Mouse (Mus musculus): ENCODE measurements at regions not wholly inside any gene's neighbourhood (a gene's known extent, or its start where the extent isn't known, plus 50 kb on each side); places are given as distances from the start of the nearest gene placed in this dataset.

GRCm38 (mm10) chr3:21218936-21219335, 852.0 kb upstream of the Agtr1b start:
- no peak for DNase-seq (ENCODE audit: low spot score in 2 of 2)

- no peak for DNase-seq (ENCODE audit: low spot score in 2 of 2)
Observed at GRCm38 (mm10) chr3:21241184-21241583, 835.3 kb upstream of the Tbl1xr1 start.

- no peak for DNase-seq (ENCODE audit: low spot score in 2 of 2)
Observed at GRCm38 (mm10) chr3:21256129-21256760, 820.2 kb upstream of the Tbl1xr1 start.

- no peak for DNase-seq (ENCODE audit: low spot score in 2 of 2)
Observed at GRCm38 (mm10) chr3:21263317-21263716, 813.1 kb upstream of the Tbl1xr1 start.

GRCm38 (mm10) chr3:21265491-21265890, 811.0 kb upstream of the Tbl1xr1 start:
- no peak for DNase-seq (ENCODE audit: low spot score in 2 of 2)

DNA sequence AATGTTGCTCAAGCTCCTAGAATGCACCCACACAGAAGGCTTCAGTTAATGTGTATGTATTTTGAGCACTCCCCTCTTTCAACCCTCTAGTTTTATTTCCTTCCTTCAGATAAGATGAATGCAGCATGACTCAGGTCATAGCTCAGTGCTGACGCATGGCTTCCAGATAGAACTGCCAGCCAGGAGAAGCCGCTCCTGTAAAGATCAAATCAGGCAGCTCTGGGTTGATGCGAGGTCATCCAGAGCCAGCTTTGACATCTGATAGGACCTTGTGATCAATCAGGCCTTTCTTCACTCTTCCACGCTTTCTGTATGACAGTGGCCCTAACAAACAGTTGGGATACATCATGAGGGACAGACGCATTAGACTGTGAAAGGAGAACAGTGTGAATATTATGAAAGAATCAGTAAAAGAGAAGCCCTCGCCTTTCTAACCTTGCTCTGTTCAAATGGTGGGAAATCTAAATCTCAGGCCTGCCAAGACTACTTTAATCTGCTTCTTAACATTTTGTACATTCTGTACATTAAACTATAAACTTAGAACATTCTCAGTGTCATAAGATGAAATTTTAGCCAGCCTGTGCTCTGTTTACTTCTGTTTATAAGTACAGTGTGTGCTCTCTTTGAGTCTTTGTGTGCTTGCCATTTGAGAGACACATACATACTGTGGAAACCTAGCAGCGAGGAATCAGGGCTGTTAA, 807.9 kb upstream of the Tbl1xr1 start:
- no peak for DNase-seq (ENCODE audit: low spot score in 2 of 2)

- DNase-seq (ENCODE audit: low spot score in 2 of 2) = no peak
Observed at GRCm38 (mm10) chr3:21269130-21269440, 807.4 kb upstream of the Tbl1xr1 start.

GRCm38 (mm10) chr3:21270788-21271187, 805.7 kb upstream of the Tbl1xr1 start:
- no peak for DNase-seq (ENCODE audit: low spot score in 2 of 2)

DNA sequence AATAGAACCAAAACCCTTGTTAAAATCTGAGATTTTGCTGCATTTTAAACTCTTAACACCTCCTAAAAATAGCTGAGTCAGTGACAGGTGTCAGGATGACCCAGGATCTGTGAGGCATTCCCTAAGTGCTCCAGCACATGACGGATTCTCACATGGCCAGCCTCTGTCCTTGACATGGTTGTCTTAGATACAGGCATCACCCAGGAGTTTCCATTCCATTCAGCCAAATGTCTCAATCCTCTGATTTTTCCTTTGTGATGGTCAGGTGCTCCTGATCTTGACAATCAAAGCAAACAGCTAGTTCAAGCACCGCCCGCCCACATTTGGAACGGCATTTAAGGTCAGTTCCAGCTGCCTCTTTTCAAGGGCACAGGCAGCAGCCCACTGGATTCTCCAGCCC, 804.2 kb upstream of the Tbl1xr1 start:
- DNase-seq (ENCODE audit: low spot score in 2 of 2) = no peak

GRCm38 (mm10) chr3:21292774-21293173, 783.7 kb upstream of the Tbl1xr1 start:
- DNase-seq (ENCODE audit: low spot score in 2 of 2) = no peak

DNA sequence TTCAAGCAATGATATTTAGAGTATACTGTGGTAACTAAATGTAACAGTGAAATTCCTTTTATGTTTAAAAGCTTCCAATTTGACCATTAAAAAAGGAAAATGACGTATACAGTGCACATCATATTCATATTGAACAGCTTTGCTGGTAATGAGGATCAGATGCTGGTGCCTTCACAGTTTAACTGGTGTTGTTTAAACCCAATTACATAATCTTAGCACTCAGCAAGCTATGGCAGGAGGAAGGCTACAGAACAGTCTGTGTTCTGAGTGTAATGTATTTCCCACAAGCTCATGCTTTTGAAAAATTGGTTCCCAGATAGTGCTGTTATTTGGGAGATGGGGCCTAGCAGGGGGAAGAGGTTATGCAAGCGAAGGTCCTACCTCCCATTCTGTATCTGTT, 783.1 kb upstream of the Tbl1xr1 start:
- peak in 1 of 2 experiments; percentile 33 for DNase-seq (ENCODE audit: low spot score in 2 of 2)

DNA sequence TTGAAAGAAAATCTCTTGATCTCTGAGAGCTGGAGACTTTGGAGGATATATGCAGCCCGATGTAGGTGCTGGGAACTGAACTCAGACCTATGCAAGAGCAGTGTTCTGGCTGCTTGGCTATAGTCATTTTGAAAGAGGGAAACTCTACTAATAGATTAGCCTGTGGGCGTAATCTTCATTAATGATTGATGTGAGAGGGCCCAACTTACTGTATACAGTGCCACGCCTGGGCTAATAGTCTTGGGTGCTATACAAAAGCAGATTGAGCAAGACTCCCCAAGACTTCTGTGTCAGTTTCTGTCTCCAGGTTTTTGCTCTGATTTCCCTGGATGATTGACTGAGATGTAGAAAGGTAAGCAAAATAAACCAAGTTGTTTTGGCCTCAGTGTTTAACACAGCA, 781.7 kb upstream of the Tbl1xr1 start:
- DNase-seq (ENCODE audit: low spot score in 2 of 2) = no peak

GRCm38 (mm10) chr3:21296581-21297110, 779.8 kb upstream of the Tbl1xr1 start:
- DNase-seq (ENCODE audit: low spot score in 2 of 2) = no peak

GRCm38 (mm10) chr3:21325329-21325896, 751.0 kb upstream of the Tbl1xr1 start:
- DNase-seq (ENCODE audit: low spot score in 2 of 2) = no peak

DNA sequence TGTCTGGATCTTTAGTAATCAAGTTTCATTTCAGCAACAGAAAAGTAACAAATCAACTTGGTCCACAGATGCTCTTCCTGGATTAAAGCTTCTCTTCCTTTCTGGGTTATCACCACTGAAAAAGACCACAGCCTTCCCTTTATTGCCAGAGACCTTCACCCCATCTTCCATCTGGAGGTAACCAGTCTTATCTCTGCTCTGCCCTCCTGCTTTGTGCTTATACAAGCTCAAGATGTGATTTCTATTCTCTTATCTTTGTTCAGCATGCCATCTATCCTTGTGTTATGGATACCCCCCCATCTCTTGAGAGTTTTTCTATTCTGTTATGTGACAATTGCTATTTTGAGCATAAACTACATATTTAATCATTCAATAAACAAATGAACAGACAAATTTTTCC, 734.5 kb upstream of the Tbl1xr1 start:
- DNase-seq (ENCODE audit: low spot score in 2 of 2) = no peak

DNA sequence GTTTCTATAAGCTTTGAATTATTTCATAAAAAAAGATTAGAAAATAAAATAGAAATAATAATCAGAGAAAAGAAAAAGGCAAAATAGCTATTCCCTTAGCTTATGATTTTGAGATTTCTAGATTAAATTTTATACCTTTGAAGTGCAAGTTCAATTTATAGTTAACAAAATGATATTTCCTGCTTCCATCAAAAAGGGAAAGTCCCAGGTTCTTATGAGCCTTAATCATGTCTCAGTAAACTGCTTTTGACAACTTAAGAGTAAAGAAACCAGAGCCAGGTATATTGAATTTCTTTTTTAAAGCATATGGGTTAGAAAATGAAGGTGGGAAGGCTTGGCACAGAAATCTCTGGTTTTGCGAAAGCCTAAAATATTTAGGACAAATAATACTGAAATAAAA, 733.4 kb upstream of the Tbl1xr1 start:
- no peak for DNase-seq (ENCODE audit: low spot score in 2 of 2)

GRCm38 (mm10) chr3:21349421-21349820, 727.0 kb upstream of the Tbl1xr1 start:
- DNase-seq (ENCODE audit: low spot score in 2 of 2) = no peak

DNA sequence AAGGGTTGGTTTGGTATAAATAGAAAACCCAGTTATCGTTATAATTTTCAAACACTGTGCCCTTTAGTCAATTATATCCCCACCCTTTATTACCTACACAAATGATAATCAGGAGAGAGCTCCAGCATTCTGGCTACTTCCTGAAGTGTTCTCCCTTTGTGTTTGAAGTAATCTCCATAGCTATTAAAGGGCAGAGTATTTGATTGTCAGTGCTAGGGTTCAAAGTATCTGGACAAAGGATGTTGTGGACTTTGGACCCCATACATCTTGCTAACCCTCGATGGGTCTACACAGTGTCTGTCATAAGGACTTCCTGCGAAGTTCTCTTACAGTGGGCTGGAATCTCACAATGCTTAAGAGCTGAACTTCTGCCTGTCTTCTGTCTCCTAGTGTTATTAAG, 720.3 kb upstream of the Tbl1xr1 start:
- no peak for DNase-seq (ENCODE audit: low spot score in 2 of 2)

DNA sequence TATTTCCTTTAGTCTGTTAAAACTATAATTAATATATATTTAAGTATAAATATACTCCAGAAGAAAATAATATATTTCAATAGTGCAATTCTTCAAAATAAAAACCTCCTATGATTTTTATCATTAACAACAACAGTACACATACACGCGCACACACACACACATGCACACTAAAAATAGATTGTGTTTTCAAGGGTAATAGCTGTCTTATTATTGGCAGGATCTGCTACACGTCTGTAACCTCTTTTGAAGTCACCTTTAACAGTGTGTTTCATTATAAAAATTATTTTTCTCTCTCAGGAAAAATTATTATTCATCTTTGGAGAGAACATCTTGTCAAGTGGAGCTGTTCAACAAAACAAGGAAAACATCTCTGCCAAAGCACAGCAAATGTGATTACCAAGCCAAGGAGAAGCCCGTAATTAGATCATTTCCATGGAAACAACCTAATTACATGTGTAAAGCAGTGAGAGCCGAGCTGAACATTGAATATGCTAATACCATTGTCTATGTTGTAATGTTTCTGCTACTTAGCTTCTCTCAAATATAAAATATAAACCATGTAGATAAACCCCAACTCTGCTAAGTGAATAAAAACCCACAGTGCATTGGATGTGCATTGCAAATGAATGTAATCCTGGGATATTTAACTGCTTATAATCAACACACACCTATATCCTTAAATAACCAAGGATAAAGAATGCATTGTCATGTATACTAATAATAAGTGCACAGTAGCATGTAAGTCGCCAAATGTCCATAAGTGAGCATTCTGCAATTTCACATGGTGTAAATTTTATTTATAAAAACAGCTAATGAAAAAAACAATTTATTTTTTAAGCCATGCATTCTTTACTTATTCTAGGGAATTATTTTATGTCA, 719.4 kb upstream of the Tbl1xr1 start:
- peak; percentile 26 to 49 for DNase-seq (ENCODE audit: low spot score in 2 of 2)

GRCm38 (mm10) chr3:21358068-21358467, 718.4 kb upstream of the Tbl1xr1 start:
- DNase-seq (ENCODE audit: low spot score in 2 of 2) = peak in 1 of 2 experiments; percentile 23

- DNase-seq (ENCODE audit: low spot score in 2 of 2) = no peak
Observed at GRCm38 (mm10) chr3:21361069-21361468, 715.4 kb upstream of the Tbl1xr1 start.

DNA sequence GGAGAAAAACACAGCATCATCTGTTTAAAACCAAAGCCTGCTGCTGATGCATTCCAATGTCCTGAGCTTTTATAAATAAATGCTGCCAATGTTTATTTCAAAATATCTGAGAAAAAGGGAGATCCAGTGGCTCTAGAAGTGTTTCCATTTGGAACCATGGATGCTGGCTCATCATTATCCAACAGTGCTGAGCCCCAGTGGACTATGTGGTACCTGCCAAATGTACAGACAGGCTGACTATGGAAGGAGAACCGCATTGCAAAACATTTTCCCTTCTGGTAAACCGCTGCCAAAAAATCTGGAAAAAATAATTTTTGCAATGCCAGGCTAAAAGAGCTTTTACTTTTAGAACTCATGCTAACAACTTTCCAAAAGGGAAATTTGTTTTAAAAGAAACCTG, 696.6 kb upstream of the Tbl1xr1 start:
- DNase-seq (ENCODE audit: low spot score in 2 of 2) = no peak

All from right cerebral cortex, postnatal 10 days (tissue).